Mouse (Mus musculus) liver, embryonic 12.5 days (tissue): ENCODE results near the gene Casc1. TPM values are rescaled to one million over a fixed set of nuclear protein-coding genes. Genes with fewer than 3 reads are reported as not detected.

ENCODE experiments used
- ATAC-seq: fragments of 200-750 bp; cut with Nextera tagmentation; 2 replicates; pipeline ENCODE4 v1.8.0; 2017; ENCODE audit warnings: moderate number of reproducible peaks, mild to moderate bottlenecking, moderate library complexity
- H3K27ac ChIP-seq: fragments of 300-500 bp; sonication (generic); 2 replicates; pipeline ENCODE4 v1.5.1; 2016; ENCODE audit warnings: mild to moderate bottlenecking
- H3K27me3 ChIP-seq: fragments of 300-500 bp; sonication (generic); replicated peaks from 2 replicates; pipeline ENCODE4 v1.6.1; 2016; ENCODE audit warnings: mild to moderate bottlenecking, moderate library complexity
- H3K36me3 ChIP-seq: fragments of 300-500 bp; sonication (generic); 2 replicates; pipeline ENCODE4 v1.6.1; 2016; ENCODE audit warnings: mild to moderate bottlenecking, moderate library complexity
- H3K4me1 ChIP-seq: fragments of 300-500 bp; sonication (generic); 2 replicates; pipeline ENCODE4 v1.6.1; 2016
- H3K4me2 ChIP-seq: fragments of 300-500 bp; sonication (generic); 2 replicates; pipeline ENCODE4 v1.6.1; 2016; ENCODE audit warnings: mild to moderate bottlenecking, moderate library complexity
- H3K4me3 ChIP-seq: fragments of 300-500 bp; sonication (generic); 2 replicates; pipeline ENCODE4 v1.5.1; 2016; ENCODE audit warnings: mild to moderate bottlenecking, moderate library complexity
- H3K9ac ChIP-seq: fragments of 300-500 bp; sonication (generic); 2 replicates; pipeline ENCODE4 v1.6.1; 2016; ENCODE audit warnings: mild to moderate bottlenecking, moderate library complexity
- H3K9me3 ChIP-seq: fragments of 300-500 bp; sonication (generic); replicated peaks from 2 replicates; pipeline ENCODE4 v1.6.1; 2016; ENCODE audit warnings: mild to moderate bottlenecking, moderate library complexity
- WGBS: fragments of 180-500 bp; shearing (Covaris S2); methylation state at CpG from one replicate; pipeline ENCODE4 v1.1.7; 2016; ENCODE audit not compliant: insufficient replicate concordance; 5-methylcytosine and 5-hydroxymethylcytosine counted together
- polyA plus RNA-seq: library from polyadenylated mRNA; unstranded; fragments of >200 nt; fragmentation: Nextera tagmentation; extraction: Ambion mirVana; gene quantifications from 2 replicates; pipeline ENCODE4 v1.2.1, GENCODE M21; 2016

Gene Casc1
- polyA plus RNA-seq, 1 experiment from 2014 or later, result 0.13 TPM

DNA sequence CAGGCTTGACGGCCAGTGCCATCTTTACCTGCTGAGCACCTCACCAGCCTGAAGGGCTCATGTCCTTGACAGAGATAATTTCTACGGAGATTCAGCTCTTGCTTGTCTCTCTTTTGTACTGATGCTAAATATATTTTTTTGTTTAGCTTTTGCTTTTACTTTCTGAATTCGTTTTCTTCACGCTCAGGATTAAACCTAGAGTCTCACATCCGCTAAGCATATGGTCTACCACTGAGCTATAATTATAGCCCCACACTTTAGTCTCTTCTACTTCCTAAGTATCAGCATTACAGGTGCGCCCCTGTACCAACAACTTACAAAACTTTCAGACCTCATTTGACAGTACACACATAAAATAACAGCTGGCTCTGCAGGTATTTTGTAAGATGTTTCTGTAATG is 24.6 kb upstream of the Casc1 start:
- H3K9me3 ChIP-seq, result no peaks in the 10 kb centered on the region
- ATAC-seq, result no peak
- H3K36me3 ChIP-seq, result peaks cover 52% of the 10 kb centered on the region
- no peaks in the 10 kb centered on the region for H3K4me1 ChIP-seq
- H3K9ac ChIP-seq, result no peak overlapping the region
- no peaks in the 10 kb centered on the region for H3K27me3 ChIP-seq
- no peak overlapping the region for H3K4me3 ChIP-seq
- no peak overlapping the region for H3K27ac ChIP-seq
- WGBS, result 80% methylated on average over 6 of the region's 6 CpGs
- H3K4me2 ChIP-seq, result no peak overlapping the region

DNA sequence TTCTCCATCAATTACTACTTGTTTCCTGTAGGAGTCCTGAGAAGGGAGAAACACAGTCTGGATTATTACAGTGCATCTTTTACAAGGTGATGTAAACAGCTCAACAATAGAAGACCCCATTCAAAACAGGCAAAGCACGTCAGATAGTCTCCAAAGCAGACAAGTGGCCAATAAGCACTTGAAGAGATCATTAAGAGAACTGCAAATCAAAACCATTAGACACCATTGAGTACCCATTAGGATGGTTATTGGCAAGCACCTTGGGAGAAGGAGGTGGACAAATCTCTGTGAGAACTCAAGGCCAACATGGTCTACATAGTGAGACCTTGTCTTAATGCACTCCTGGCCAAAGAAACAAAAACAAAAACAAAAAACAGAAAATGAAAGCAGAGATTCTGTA is 23.6 kb upstream of the Casc1 start:
- Histone ChIP-seq H3K27ac (no peak overlapping the region), H3K4me1 (no peaks in the 10 kb centered on the region), H3K4me2 (no peak overlapping the region), H3K36me3 (peaks cover 49% of the 10 kb centered on the region), H3K9me3 (no peaks in the 10 kb centered on the region), H3K9ac (no peak overlapping the region), H3K4me3 (no peak overlapping the region), H3K27me3 (no peaks in the 10 kb centered on the region)
- ATAC-seq, result no peak
- 76% methylated on average over 1 of the region's 1 CpGs for WGBS

- Histone ChIP-seq H3K4me1 (no peaks in the 10 kb centered on the region), H3K27ac (no peak overlapping the region), H3K27me3 (no peaks in the 10 kb centered on the region), H3K9ac (no peak overlapping the region), H3K4me3 (no peak overlapping the region), H3K36me3 (peaks cover 55% of the 10 kb centered on the region), H3K9me3 (no peaks in the 10 kb centered on the region), H3K4me2 (no peak overlapping the region)
- no peak for ATAC-seq
- 79% methylated on average over 3 of the region's 3 CpGs for WGBS
Observed at GRCm38 (mm10) chr6:145226296-145226695, 15.5 kb upstream of the Casc1 start.

DNA sequence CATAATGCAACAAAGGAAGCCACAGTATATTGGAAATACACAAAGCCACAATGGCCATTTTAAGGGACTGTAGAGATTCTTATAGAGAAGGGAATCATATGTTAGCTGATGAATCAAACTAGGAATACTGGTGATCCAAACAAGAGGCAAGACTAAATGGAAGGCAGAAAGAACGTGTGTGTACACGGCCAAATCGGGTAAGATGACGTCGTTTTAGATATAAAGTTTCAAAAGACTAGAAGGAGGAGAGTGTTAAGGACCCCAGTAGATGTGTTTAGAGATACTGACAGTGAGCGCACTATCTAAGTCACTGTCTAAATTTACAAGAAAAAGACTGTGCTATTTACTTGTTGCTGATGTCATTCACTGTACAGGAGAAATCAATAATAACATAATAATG is 13.4 kb upstream of the Casc1 start:
- Histone ChIP-seq H3K27ac (no peak overlapping the region), H3K4me3 (no peak overlapping the region), H3K27me3 (no peaks in the 10 kb centered on the region), H3K4me1 (no peaks in the 10 kb centered on the region), H3K36me3 (peaks cover 56% of the 10 kb centered on the region), H3K9me3 (no peaks in the 10 kb centered on the region), H3K9ac (no peak overlapping the region), H3K4me2 (no peak overlapping the region)
- 90% methylated on average over 6 of the region's 6 CpGs for WGBS
- ATAC-seq, result no peak

DNA sequence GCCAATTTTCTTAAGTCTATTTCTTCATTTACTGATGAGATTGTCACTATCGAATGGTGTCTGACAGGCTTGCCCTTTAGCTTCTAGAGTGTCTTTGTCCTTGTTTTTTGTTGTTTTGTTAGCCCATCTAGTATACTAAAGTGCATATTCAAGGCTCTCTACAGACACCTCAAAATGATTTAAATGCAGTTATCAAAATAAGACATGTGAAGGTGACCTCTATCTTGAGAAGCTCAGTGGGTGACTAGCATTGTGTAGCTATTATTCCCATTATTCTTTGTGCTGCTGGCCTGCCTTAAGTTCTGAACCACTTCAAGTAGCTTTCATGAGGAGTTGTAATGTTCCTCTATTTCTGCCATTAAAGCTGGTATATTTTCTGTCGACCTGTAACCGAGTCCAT is 5.0 kb upstream of the Casc1 start:
- no peak overlapping the region for H3K4me2 ChIP-seq
- no peak overlapping the region for H3K9ac ChIP-seq
- no peak overlapping the region for H3K4me3 ChIP-seq
- H3K27ac ChIP-seq, result no peak overlapping the region
- H3K27me3 ChIP-seq, result no peaks in the 10 kb centered on the region
- H3K36me3 ChIP-seq, result peaks cover 35% of the 10 kb centered on the region
- H3K4me1 ChIP-seq, result peaks cover 13% of the 10 kb centered on the region
- no peaks in the 10 kb centered on the region for H3K9me3 ChIP-seq
- no peak for ATAC-seq
- WGBS, result 85% methylated on average over 3 of the region's 3 CpGs

- H3K27ac ChIP-seq, result no peak overlapping the region
- no peak for ATAC-seq
- peaks cover 22% of the 10 kb centered on the region for H3K4me1 ChIP-seq
- H3K9ac ChIP-seq, result no peak overlapping the region
- no peak overlapping the region for H3K4me2 ChIP-seq
- H3K4me3 ChIP-seq, result no peak overlapping the region
- 86% methylated on average over 2 of the region's 2 CpGs for whole genome bisulfite sequencing
- no peaks in the 10 kb centered on the region for H3K9me3 ChIP-seq
- H3K36me3 ChIP-seq, result peaks cover 21% of the 10 kb centered on the region
- no peaks in the 10 kb centered on the region for H3K27me3 ChIP-seq
Observed at GRCm38 (mm10) chr6:145213916-145214315, 3.1 kb upstream of the Casc1 start.

DNA sequence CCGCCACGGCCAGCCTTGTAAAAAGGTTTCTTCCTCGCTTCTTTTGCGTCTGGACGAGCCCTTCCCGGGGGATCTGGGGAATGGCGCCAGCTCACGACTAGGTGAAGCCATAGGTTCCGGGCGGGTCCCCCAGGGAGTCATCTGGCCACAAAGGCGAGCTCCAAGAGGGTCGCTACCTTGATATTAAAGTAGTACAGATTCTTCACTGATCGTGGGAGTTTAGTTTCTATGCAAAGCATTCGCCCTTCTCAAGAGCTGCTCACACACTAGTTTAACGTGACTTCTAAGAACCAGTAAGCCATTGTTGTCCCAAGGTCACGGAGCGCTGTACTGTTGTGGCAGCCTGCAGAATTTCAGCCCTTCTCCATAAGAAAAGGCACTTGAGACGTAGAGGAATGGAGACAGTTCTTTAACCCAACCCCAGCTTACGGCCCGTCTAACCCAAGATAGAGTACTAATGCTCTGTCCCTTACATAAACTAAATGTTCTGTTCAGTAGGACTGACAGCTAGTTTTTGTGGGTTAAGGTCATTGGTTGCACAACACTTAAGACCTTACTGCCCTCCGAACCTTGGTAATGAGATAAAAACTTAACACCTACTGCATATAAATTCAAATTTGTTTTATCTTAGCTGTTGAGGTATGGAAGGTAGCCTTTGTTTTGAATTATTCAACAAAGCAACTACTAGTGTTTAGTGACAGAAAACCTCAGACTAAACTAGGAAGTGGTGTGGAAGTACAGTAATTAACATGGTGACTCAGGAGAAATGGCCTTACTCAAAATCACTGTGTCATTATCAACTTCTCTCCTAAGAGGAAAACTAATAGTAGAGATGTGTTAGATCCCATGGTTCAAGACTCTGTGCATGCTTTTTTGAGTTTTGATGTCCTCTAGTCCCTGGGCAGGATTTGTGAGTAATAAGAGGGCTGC is 836 bp upstream of the Casc1 start:
- 2% methylated on average over 21 of the region's 21 CpGs for WGBS
- peak overlapping the region; percentile 93 for H3K4me2 ChIP-seq
- H3K4me1 ChIP-seq, result peaks cover 22% of the 10 kb centered on the region
- peak overlapping the region; percentile 83 for H3K4me3 ChIP-seq
- H3K9me3 ChIP-seq, result no peaks in the 10 kb centered on the region
- ATAC-seq, result no peak; the same call in 1 of the 2 replicates
- peak overlapping the region; percentile 79 for H3K9ac ChIP-seq
- H3K27ac ChIP-seq, result peak overlapping the region; percentile 90
- H3K36me3 ChIP-seq, result peaks cover 10% of the 10 kb centered on the region
- H3K27me3 ChIP-seq, result no peaks in the 10 kb centered on the region

- H3K4me1 ChIP-seq, result peaks cover 22% of the 10 kb centered on the region
- 43% methylated on average over 8 of the region's 8 CpGs for WGBS
- H3K9me3 ChIP-seq, result no peaks in the 10 kb centered on the region
- no peaks in the 10 kb centered on the region for H3K27me3 ChIP-seq
- peak overlapping the region; percentile 83 for H3K4me3 ChIP-seq
- peak overlapping the region; percentile 28; the same call in 1 of the 2 replicates for H3K9ac ChIP-seq
- H3K36me3 ChIP-seq, result no peaks in the 10 kb centered on the region
- no peak overlapping the region for H3K27ac ChIP-seq
- no peak for ATAC-seq
- peak overlapping the region; percentile 93 for H3K4me2 ChIP-seq
Observed at GRCm38 (mm10) chr6:145210056-145210680, 637 bp downstream of the Casc1 start.

GRCm38 (mm10) chr6:145205142-145205541 is 5.7 kb downstream of the Casc1 start:
- H3K36me3 ChIP-seq, result no peaks in the 10 kb centered on the region
- H3K27me3 ChIP-seq, result no peaks in the 10 kb centered on the region
- H3K9ac ChIP-seq, result no peak overlapping the region
- H3K4me1 ChIP-seq, result peaks cover 3% of the 10 kb centered on the region
- no peak overlapping the region for H3K4me3 ChIP-seq
- no peak overlapping the region for H3K4me2 ChIP-seq
- 63% methylated on average over 10 of the region's 10 CpGs for WGBS
- no peaks in the 10 kb centered on the region for H3K9me3 ChIP-seq
- ATAC-seq, result no peak
- H3K27ac ChIP-seq, result no peak overlapping the region

- no peaks in the 10 kb centered on the region for H3K36me3 ChIP-seq
- WGBS, result 84% methylated on average over 6 of the region's 6 CpGs
Observed at GRCm38 (mm10) chr6:145204440-145204839, 6.4 kb downstream of the Casc1 start.

GRCm38 (mm10) chr6:145202432-145203125 is 8.2 kb downstream of the Casc1 start:
- H3K9me3 ChIP-seq, result no peaks in the 10 kb centered on the region
- 72% methylated on average over 13 of the region's 13 CpGs for WGBS
- no peak for ATAC-seq
- H3K27me3 ChIP-seq, result no peaks in the 10 kb centered on the region
- H3K9ac ChIP-seq, result no peak overlapping the region
- H3K36me3 ChIP-seq, result no peaks in the 10 kb centered on the region
- H3K27ac ChIP-seq, result no peak overlapping the region
- no peak overlapping the region for H3K4me3 ChIP-seq
- no peaks in the 10 kb centered on the region for H3K4me1 ChIP-seq
- H3K4me2 ChIP-seq, result no peak overlapping the region

More at GRCm38 (mm10) chr6:145204440-145204839, 6.4 kb downstream of the Casc1 start:
- Histone ChIP-seq H3K27ac (no peak overlapping the region), H3K9ac (no peak overlapping the region), H3K9me3 (no peaks in the 10 kb centered on the region), H3K4me3 (no peak overlapping the region), H3K27me3 (no peaks in the 10 kb centered on the region), H3K4me1 (no peaks in the 10 kb centered on the region), H3K4me2 (no peak overlapping the region)
- no peak for ATAC-seq
